Mouse (Mus musculus) lung, postnatal 25 days (tissue): ENCODE measurements at regions not wholly inside any gene's neighbourhood (a gene's known extent, or its start where the extent isn't known, plus 50 kb on each side); places are given as distances from the start of the nearest gene placed in this dataset.

Source experiments
- DNase-seq: peaks from one replicate; pipeline ENCODE4 v3.0.0; 2022; ENCODE audit warnings: low spot score

DNA sequence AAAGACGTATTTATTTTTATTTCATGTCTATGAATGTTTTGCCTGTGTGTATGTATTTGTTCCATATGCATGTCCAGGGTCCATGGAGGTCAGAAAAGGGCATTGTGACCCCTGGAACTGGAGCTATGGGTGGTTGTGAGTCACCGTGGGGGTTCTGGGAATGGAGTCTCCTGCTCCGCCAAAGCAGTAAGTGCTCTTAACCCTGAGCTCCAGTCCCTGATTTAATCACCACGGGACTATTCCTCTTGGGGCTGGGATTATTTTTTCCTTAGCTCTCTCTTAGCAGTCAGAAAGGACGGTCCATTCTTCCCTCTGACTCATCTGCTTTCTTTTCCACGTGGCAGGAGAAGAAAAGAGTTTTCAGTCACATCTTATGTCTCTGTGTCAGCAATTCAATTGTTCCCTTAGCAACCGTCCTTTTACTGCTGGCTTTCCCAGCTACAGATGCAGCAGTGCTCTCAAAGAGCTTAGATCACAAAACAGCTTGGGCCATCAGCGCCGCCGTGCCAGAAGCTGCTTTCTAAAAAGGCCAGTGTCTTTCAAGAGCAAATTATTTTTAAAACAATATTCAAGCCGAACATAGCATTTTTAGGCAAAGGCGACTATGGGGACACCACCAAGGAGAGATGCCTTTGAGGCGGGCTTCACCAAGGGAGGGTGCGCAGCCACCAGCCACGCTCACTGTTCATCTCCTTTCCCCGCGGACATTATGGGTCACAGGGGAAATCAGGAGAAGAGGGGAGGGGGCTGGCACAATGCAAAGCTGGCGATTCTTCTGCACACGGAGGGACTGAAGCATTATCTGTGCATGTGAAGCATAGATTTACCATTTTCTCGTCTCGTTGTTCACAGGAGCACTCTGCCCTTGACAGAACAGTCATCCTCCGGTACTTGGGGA is 110.8 kb downstream of the Map3k7 start:
- no peak for DNase-seq

DNA sequence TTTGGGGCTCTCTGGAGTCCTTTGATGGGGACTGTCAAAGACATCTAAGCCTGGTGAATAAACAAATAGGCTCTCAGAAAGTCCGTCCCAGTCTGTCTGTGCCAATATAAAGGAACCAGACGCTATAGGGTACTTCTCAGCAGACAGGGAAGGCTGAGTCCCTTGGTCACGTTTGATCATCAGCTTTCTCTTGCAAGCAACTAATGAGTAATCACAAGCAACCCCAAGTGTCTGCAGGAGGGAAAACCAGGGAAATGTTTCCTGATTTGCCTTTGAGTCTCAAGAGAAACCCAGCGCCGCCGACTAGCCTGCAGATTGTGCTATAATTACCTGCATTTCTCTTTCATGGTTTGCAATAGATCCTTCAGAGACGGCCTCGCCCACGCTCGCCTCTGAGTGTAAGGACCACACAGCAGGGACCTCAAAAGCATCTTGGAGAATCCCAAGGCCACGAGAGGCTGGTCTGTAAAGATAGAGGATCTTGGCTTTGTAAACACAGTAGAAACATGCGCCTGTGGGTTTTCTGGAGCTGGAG is 112.6 kb downstream of the Map3k7 start:
- DNase-seq, result no peak

DNA sequence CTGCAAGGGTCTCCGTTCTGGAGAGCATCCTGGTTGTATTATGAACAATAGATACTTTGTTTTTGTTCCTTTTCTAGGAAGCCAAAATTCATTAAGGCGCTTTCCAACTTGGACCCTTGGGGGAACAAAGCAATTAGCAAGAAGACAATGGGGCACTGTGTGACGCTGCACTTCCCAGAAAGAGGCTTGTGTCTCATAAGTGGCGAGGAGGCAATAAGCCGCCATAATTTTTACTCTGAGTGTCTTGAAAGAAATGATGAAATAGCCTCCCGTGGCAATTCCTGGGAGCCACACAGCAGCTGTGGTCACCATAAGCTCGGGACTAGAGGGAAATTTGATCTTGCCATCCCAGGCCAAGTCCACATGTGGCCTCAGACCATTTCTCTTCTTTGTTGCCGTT is 119.6 kb downstream of the Map3k7 start:
- no peak for DNase-seq

DNA sequence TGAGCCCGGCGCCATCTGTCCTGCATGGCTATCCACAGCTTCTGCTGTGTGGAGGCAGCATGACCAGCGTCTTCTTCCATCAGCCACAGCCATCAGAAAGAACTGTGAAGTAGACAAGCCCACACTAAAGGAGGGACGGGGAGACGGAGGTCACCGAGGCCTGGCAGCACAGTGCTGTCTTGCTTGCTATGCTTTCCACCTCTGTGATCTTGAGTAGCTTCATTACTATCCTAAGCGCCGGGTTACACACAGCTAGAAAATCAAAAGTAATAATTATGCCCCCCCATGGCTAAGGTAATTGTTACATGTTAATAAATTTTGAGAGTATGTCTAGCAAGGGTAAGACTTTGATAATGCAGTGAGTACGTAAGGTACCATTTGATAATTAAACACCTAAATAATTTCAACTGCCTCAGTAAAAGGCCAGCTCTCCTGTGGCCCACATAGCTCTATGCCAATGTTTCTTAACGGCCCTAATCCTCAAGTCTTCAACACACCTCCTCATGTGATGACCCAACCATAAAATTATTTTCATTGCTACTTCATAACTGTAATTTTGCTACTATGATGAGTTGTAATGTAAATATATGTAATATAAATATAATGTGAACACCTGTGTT is 120.5 kb downstream of the Map3k7 start:
- no peak for DNase-seq

DNA sequence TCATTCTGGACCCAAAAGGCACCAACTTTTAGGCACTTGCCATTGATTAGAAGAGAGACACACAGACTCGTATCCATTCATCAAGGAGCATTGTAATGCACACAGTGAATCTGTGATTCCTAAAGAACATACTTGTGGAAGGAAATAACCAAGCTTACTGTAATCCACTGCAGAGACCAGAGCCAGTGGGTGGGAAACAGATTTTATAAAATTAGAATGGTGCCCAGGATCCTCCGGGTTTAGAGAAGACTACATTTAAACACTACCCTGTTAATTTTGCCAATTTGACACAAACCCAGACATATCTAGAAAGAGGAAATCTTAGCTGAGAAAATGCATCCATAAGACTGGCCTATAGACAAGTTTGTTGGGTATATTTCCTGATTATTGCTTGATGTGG is 121.1 kb downstream of the Map3k7 start:
- DNase-seq, result no peak

DNA sequence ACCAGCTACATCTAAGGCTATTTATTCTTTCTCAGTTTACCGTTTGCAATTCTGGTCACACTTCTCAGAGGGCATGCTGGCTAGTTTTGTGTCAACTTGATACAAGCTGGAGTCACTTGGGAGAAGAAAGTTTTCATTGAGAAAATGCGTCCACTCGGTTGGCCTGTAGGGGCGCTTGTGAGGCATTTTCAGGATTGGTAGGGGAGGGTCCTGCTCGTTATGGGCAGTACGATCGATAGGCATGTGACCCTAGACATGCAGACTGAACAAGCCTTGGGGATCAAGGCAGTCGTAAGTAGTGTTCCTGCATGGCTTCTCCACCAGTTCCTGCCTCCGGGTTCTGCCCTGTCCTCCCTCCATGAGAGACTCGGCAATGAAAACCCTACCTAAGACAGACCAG is 127.2 kb downstream of the Map3k7 start:
- DNase-seq, result no peak

DNA sequence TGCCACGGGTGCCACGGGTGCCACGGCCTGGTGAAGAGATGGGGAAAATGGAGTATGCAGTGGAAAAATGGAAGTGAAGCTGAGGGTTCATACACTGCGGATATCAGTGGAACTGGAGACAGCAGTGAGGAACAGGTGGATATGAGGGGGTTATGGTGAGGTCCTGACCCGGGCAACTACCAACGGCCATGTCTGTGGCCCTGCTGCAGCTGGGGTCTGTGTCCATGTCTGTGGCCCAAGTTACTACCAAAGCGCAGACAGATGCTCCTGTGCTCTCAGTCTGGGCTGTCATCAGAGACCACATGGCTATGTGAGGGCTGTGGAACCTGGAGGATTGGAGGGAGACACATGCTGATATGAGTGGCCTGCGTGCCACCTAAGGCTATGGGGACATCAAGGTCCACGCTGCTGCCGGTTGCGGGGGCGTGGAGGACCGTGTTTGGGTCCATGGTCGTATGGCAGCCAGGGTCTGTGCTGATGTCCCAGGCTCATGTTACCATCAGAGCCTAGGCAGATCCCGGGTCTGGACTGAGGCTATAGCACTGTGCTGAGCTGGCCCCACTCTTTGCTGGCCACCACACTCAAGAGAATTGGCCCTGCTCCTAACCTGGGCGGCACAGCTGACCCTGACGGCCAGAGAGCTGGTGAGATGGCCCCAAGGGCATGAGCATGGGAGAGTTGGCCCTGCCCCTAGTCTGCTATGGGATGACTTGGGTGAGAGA is 128.6 kb downstream of the Map3k7 start:
- DNase-seq, result no peak

DNA sequence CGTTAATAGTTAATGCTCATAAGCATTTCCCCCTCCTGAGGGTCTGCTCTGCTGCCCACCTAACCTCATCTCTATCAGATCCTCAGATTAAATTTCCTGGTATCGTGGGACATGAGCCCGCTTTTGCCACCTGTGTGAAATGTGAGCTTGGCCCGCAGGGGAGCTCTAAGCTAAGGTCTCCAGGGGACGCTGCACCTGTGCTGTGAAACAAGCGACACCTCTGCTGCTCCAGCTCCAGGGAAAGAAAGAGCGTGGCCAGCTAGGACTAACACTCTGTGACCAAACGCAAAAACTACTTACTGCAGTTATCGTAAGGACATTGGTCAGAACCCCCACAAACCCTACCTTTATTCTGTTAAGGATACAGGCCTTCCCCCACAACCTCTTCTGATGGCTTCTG is 134.3 kb downstream of the Map3k7 start:
- no peak for DNase-seq

DNA sequence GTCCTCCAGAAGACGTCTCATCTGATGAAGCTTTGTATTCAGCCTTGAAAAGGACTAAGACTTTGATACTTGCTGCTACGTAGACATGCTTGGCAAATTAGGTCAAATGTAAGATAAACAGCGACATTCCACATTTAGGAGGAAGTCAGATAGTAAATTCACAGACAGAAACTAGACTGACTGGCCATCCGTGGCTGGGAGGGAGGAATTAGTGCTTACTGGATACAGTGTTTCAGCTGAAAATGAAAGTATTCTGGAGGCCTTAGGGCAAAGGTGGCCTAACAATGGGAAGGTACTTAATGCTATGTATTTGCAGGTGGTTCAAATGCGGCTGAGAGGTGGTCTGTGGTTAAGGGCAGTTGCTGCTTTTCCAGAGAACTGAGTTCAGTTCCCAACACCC is 137.1 kb downstream of the Map3k7 start:
- no peak for DNase-seq

DNA sequence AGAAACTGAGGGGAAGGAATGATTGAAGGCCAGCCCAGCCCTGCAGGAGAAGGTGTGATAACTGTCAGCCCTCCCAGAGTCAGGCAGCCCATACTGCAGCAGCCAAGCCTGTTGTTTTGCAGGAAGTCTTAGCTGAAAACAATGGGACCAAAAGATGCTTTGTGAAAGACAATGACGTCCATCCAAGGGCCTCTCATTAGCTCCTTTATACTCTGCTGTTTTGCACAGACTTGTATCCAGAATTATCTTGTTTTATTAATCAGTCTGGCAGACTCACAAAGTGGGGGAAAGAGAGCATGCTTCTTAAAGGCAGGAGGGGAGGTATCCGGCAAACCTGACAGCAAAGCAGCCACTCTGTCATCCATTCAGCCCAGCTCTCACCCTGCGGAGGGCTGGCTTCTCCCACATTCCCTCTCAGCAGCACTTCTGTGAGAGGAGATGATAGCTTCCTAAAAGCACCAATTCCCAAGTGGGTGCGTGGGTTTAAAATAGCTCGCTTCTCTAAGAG is 131.9 kb upstream of the Bach2 start:
- DNase-seq, result no peak

DNA sequence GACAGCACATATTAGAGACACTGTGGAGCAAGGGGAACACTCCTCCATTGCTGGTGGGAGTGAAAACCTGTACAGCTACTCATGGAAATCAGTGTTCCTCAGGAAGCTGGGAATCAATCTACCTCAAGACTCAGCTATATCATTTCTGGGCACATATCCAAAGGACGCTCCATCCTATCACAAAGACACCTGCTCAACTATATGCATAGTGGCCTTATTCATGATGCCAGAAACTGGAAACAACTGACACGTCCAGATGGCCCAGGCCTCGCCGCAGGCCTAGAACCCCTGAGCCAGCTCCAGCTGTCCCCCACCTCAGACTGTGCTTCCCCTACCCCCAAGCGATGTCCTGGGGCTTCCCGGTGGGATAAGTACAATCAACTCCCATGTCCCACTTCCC is 116.3 kb upstream of the Bach2 start:
- no peak for DNase-seq

DNA sequence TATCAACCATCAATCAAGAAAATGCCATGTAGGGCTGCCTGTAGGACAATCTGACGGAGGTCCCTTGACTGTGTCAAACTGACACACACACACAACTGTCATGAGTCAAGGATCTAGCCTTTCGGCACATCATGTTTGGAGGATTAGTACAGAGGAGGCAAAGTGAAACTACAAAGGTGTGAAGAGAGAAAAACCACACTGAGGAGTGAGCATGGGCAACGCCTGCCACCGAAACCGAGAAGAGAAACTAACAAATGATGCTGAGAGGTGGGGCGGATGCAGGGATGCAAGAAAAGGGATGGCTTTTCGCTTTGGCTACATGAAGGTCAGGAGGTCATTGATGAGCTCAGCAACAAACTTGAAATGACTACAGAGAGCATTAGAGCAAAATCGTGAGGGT is 111.8 kb upstream of the Bach2 start:
- no peak for DNase-seq

DNA sequence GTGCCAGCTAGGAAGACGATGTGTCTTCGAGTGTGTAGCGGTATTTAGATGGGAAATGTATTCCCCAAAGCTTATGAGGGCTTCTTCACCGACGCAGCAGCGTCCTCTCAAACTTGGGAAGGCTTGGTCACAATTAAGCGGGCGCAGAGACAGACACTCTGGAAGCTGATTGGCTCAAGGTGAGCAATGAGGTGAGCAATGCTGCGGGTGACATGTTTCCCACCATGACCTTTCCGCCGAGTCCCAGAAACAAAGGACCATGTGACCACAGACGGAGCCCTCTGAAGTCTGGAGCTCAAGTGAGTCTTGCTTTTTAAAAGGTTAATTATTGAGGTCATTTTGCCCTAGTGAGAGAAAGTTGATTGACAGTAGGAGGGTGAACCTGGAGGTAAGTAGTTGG is 108.0 kb upstream of the Bach2 start:
- no peak for DNase-seq

DNA sequence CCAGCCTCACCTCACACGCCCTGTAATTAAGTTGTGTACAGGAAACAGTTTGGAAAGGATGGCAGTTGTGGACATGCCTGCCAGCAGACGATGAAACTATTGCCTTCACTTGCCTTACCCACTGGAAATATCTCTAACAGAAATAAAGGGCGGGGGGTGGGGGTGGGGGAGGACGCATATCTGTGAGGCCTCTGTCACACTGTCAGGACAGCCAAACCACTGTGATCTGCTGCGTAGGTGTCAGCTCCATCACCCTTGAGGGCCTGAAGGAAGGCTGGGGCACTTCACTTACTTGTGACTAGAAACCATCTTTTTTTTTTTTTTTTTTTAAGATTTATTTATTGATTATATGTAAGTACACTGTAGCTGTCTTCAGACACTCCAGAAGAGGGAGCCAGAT is 106.8 kb upstream of the Bach2 start:
- no peak for DNase-seq

DNA sequence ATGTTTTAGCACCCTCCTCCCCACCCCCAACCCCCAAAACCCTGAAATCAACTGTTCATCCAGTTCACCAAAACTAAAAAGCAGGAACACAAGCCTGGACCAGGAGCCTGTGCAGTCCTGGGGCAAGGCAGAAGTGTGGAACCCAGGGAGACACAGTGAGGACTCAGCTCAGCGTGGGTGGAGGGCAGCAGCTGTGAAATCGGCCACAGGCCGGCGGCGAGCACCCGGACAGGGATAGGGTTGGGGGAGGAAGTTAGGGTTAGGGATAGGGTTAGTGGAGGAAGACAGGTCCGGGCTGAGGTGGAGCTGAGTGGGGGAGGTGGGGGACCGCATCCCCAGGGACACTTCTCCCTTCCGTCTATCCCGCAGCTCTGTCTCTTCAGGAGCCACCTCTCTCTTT is 102.5 kb upstream of the Bach2 start:
- DNase-seq, result no peak

DNA sequence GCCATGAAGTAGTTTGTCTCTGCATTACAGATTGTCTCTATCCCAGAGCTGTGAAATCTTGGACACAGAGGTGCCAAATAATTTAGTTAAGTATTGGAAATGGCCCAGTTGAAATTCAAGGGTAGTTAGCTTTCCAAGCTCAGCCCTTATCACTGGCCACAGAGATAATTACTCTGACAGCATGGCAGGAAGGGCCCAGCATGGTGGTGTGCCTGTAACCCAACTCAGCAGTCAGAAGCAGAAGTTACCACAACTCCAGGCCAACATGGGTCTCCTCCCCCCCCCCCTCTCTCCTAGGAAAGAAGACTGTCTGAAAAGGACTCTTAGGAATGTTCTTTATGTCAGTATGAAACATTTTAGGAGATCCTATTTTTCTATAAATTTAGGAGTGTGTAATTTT is 101.4 kb upstream of the Bach2 start:
- DNase-seq, result no peak

DNA sequence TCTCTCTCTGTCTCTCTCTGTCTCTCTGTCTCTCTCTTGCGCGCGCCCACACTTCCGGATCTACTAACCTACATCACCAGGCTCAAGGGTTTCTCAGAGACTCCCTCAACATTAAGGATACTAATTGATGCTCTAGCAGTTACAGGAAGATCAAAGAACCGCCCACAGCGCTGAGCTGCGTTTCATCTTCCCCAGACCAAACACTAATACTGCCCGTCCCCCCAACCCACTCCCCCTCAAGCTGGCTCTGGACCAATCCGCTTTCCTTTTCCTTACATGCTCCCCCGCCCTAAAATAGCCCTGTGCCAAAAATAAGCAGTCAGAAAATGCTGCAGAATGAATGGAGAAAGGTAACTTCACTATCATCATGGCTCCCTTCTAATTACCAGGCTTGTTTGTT is 100.6 kb upstream of the Bach2 start:
- no peak for DNase-seq

DNA sequence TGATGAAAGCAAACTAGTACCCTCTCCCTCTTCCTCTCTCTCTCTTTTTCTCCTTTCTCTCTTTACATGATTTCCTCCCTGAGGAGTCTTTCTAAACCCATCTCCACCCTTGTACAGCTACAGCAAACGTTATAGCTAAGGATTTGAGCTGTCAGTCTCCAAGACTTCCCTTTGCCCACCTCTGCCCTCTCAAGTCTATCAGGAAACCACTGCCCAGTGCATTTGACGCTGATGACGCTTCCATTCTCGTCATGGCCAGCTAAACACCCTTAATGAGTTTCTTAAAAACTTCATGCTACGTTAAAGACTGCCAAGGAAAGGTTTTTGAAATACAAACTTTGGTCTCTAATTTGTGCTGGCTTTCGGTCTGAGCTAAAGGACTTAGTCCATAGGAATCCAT is 99.0 kb upstream of the Bach2 start:
- no peak for DNase-seq

DNA sequence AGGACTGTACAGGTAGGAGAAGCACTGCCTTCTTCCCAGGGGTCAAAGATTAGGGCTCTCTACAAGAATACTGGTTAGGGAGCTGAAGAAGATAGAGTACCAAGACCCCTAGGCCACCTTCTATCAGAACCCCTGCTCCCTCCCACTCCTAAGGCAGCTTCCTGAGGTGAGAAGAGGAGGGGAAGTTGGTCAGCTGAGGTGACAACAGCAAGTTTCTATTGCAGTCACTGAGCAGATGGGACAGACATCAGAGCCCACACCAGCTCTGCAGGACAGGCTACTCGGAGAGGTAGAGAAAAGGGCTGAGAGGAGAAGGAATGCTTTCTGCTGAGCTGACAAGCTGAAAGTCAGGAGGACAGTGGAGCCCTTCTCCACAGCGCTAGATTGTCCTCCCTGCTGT is 98.5 kb upstream of the Bach2 start:
- no peak for DNase-seq

DNA sequence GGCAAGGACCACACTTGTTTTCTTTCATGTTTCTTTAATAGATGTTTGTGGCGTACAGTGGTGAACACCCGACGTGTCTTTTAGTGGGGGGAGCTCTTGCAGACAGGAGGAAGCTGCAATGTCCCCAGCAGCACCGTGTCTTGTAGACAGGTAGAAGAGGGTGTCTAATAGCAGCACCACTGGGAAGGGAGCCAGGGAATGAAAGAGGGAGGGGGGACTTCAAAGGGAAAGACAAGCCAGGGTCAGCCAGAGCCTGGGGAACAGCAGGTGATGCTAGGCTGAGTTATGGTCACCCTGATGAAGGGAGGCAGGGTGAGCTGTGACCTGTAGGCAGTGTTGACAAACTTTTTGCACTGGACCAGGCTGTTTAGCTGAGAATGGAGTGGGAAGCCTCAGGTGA is 96.4 kb upstream of the Bach2 start:
- no peak for DNase-seq

DNA sequence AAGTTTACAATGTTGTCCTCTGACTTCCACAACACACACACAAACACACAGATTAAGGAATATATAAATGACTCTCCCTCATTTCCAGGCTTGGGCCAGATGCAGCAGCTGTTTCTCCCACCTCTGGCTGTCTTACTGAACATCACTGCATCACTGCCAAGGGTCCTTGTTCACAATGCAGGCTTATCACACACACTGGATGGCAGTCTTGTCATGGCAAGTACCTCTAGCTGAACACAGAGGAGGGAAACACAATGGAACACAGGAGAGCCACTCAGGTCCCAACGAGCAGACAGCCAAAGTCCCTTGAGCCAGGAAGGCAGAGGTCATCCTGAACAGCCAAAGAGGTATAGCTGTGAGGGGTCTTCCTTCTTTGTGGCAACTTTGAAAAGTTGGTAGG is 91.5 kb upstream of the Bach2 start:
- DNase-seq, result no peak

DNA sequence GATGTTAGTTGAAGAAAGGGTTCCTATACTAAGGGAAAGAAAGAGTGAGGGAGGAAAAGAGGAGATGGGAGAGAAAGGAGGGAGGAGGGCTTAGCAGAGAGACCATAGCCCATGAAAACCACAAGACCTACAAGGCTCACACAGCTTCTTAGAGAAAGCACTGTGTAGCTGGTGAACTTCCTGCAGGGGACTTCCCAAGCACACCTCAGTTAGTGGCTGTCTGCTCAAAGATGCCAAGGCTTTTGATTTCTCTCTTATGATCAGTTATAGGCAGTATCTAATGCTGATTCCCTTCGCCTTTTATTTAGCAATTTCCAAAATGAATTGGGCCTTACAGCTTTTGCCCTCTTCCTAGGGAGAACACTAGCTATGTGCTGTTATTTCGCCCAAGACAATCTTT is 90.0 kb upstream of the Bach2 start:
- no peak for DNase-seq

DNA sequence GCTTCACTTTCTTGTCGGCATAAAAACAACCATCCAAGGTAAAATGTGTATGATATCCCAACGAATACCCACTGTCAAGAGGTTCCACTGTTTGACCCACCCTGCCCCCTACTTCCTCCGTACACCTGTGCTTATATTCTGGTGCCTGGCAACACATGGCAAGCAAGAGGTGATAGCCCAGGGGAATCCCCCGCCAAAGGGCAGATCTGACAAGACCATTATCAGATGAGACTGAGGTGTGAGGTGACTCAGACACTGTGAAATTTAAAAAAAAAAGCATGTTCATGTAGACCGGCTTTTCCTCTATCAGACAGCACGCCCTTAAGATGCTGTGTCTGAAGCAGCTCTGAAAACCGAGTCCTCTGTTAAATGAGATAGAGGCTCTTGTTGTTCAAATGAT is 89.4 kb upstream of the Bach2 start:
- DNase-seq, result peak; percentile 32
